In the genomic region with DNA sequence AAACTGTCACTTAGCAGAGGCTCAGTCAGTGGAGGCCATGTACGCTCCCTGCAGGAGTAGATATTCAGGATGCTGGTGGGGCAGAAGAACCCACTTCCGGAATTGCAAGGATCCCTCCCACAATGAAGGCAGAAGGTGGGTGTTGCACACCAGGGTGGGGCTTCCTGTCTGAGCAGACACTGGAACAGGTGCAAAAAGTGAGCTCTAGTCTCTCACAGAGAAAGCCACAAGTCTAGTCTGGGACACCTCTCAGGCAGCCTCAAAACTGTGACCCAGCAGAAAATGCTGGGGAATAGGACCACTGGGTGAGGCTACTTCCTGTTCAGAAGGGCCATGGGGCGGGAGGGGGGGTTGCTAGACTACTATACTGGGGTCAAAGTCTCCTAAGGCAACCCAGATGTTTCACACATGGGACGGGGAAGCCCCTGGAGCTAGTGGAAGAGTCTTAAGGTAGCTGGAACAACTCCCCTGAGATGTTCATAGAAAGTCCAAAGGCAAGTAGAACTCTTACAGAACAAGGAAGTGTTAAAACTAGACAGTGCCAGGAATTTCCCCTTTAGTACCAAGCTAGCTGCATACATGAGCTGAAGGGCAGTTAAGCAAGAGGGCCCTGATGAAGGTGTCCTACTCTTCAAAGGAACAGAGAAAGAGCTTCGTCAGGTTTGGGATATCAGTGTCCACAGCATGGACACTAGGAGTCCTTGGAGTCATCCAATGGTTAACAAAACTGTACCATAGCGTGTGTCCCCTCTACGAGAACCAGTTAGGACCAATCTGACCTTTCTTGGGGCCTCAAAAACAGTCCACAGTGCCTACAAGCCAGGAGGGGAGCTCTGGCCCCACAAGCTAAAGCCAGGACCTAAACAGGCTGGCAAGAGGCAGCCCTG, we compare ENCODE assay signal across 9 mouse cellular contexts. TPM values are rescaled to one million over a fixed set of nuclear protein-coding genes. Genes with fewer than 3 reads are reported as not detected.
DNase-seq lines count a peak whose midpoint lies in the region; ATAC-seq and TF ChIP-seq lines count a peak whose summit lies in the region.
"Had no signal": no experiment of that assay in that cellular context is flagged by ENCODE, and none has a peak within 500 bp of the region (broad histone marks: within the 10 kb centered on the region; RNA-seq: fewer than 3 reads in every experiment).

No protein-coding gene starts in this region.

- no peak for DNase-seq in gastrocnemius, adult 2 months
- no peak for DNase-seq in gastrocnemius, adult 18-20 months (ENCODE audit: low spot score)
- peak; percentile 90 for DNase-seq in CD4-positive helper T cell, adult 2 months (ENCODE audit: low read depth, low spot score)
- DNase-seq in frontal cortex, postnatal 10 days (ENCODE audit: low spot score in 2 of 2): no peak
- DNase-seq in layer of hippocampus, adult 9-11 months: no peak

- H3K4me3 ChIP-seq in gastrocnemius, adult 2 months: peak overlapping the region; percentile 22; the same call in 1 of the 2 replicates
- H3K4me3 ChIP-seq: neural tube, embryonic 13.5 days had no signal

- intact Hi-C loops in gastrocnemius, adult 2 months (cut with DNase I): no loop called here

- H3K27ac ChIP-seq in gastrocnemius, adult 2 months: peak overlapping the region; percentile 74

- ATAC-seq in hematopoietic stem cell, adult 5-6 weeks (replicated peaks in 1 of 2; ENCODE audit: insufficient read depth in 1 of 2, low FRiP score in 2 of 2, low TSS enrichment in 1 of 2, low read depth in 1 of 2, poor library complexity in 2 of 2, severe bottlenecking in 2 of 2): peak; percentile 74 to 77
- ATAC-seq in monocyte, adult 5-6 weeks (replicated peaks; ENCODE audit: insufficient number of reproducible peaks, low FRiP score, low TSS enrichment, poor library complexity, severe bottlenecking): peak; percentile 49
- no peak for ATAC-seq in cerebellum, adult (ENCODE audit: insufficient number of reproducible peaks, low FRiP score, low TSS enrichment)

- no peak for TF ChIP-seq CTCF in gastrocnemius, adult 2 months (IDR thresholded peaks at IDR 0.05)

RNA-seq across cellular contexts. Expression of a gene that starts 59.7 kb away (rescaled TPM):
- 10 to 100 TPM; 28.5 to 35.6 TPM for total RNA-seq in gastrocnemius, adult 2 months (2021)
- total RNA-seq in gastrocnemius, adult 18-20 months (2021): 10 to 100 TPM; 28.3 to 31.3 TPM
- 10.5 and 12.5 TPM in 2 replicates for total RNA-seq in hematopoietic stem cell, adult 5-6 weeks (2017)
- total RNA-seq in monocyte, adult 5-6 weeks (2017): 13.5 to 26.2 TPM (median 17.7 TPM) in 3 replicates
